In genomic region chr16:66000728-66001273, GRCm38 (mm10) we compare ENCODE assay signal across 20 mouse cellular contexts.
"Had no signal": no experiment of that assay in that cellular context is flagged by ENCODE, and none has a peak within 500 bp of the region (broad histone marks: within the 10 kb centered on the region; RNA-seq: fewer than 3 reads in every experiment).

No protein-coding gene starts in this region.

- H3K27me3 ChIP-seq: lung, embryonic 15.5 days; midbrain, embryonic 12.5 days; neural tube, embryonic 13.5 days; neural tube, embryonic 15.5 days had no signal

- H3K4me2 ChIP-seq: lung, embryonic 15.5 days; midbrain, embryonic 12.5 days; neural tube, embryonic 13.5 days; neural tube, embryonic 15.5 days had no signal

- H3K9me3 ChIP-seq: lung, embryonic 15.5 days; midbrain, embryonic 10.5 days; midbrain, embryonic 12.5 days; neural tube, embryonic 13.5 days; neural tube, embryonic 15.5 days had no signal

- H3K27ac ChIP-seq: lung, embryonic 15.5 days; midbrain, embryonic 10.5 days; midbrain, embryonic 12.5 days; neural tube, embryonic 13.5 days; neural tube, embryonic 15.5 days had no signal

- H3K36me3 ChIP-seq: lung, embryonic 15.5 days; midbrain, embryonic 10.5 days; midbrain, embryonic 12.5 days; neural tube, embryonic 13.5 days; neural tube, embryonic 15.5 days had no signal

- H3K4me1 ChIP-seq: lung, embryonic 15.5 days; midbrain, embryonic 10.5 days; midbrain, embryonic 12.5 days; neural tube, embryonic 13.5 days; neural tube, embryonic 15.5 days had no signal

- DNase-seq: lung, adult 18-20 months; lung, postnatal 14 days; lung, postnatal 36 days; midbrain, embryonic 14.5 days; retina, postnatal 1 day; right cerebral cortex, adult 18-20 months; right cerebral cortex, postnatal 25 days; right cerebral cortex, postnatal 4 days; spleen, adult 18-20 months; thymus, adult 2 months; thymus, postnatal 25 days; thymus, postnatal 4 days had no signal

- ATAC-seq: lung, postnatal 0 days; midbrain, embryonic 16.5 days had no signal

- H3K9ac ChIP-seq: lung, embryonic 15.5 days; midbrain, embryonic 12.5 days; neural tube, embryonic 13.5 days; neural tube, embryonic 15.5 days had no signal

- H3K4me3 ChIP-seq: lung, embryonic 15.5 days; midbrain, embryonic 10.5 days; midbrain, embryonic 12.5 days; myocyte; neural tube, embryonic 13.5 days; neural tube, embryonic 15.5 days had no signal
